Mouse (Mus musculus) inflammation-experienced regulatory T-cells, adult 16 weeks (primary cell): Measurements from ENCODE around the gene Negr1. TPM values are rescaled to one million over a fixed set of nuclear protein-coding genes. Genes with fewer than 3 reads are reported as not detected.

Experiments used
- polyA plus RNA-seq: library from polyadenylated mRNA; unstranded; fragments of 100-300 nt; shearing (Covaris generic); gene quantifications from one replicate; pipeline ENCODE4 v1.2.1, GENCODE M21; 2017

The Negr1 gene
- not detected for polyA plus RNA-seq

DNA sequence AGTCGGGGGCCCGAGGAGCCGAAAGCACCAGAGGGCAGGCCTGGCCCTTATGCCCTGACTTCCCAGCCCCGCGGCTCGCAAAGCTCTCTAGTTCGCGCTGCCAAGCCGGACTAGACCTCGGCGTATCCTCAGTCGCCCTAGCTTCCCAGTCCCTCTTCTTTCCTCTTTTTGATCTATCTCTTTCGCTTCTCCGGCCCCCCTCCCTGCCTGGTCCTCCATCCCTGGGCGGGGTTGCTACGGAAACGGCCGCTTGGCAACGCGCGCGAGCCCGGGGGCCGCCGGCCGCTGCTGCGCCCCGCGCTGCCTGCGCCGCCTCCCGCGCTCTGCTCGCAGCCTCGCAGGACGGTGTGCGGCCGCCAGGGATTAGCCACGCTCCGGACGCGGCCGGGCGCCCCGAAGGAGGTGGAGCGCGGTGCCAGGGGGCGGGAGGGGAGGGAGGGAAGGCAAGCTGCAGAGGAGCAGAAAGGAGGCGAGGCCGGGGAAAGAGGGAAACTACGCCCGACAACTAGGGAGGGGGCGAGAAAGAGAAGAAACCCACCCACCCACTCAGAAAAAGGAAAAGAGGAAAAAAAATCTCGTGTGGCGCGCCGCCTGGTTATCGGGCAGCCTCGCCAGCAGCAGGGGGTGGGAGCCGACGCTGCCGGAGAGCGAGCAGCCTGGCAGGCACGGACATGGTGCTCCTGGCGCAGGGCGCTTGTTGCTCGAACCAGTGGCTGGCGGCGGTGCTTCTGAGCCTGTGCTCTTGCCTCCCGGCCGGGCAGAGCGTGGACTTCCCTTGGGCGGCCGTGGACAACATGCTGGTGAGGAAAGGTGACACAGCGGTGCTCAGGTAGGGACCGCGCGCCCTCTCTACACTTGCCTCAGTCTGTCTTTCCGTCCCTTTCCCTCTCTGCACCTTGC lies at the start of gene Negr1:
Negr1 (plus strand) TSS at position 271 of the 900 bp plus-strand sequence.

